Mouse (Mus musculus) gastrocnemius, postnatal 25 days (tissue): ENCODE measurements around the gene Prkcsh. TPM values are rescaled to one million over a fixed set of nuclear protein-coding genes. Genes with fewer than 3 reads are reported as not detected.

Source experiments
- DNase-seq: peaks from one replicate; pipeline ENCODE4 v3.0.0; 2022
- total RNA-seq, 2 experiments: library from RNA; stranded (reverse); gene quantifications; 1 replicate in 1 of 2; 2 replicates in 1 of 2; pipeline ENCODE4 v1.2.3; 2021

The Prkcsh gene
- total RNA-seq, 2 experiments from 2014 or later: 24.1 to 35.3 TPM

- no peak for DNase-seq
These were observed 14.8 kb upstream of the Prkcsh start for GRCm38 (mm10) chr9:21987592-21988342.

- no peak for DNase-seq
These were observed 14.0 kb upstream of the Prkcsh start for GRCm38 (mm10) chr9:21988421-21989101.

GRCm38 (mm10) chr9:21989230-21990110 lies 13.1 kb upstream of the Prkcsh start, which contains the start of gene Rgl3:
Rgl3 (minus strand) TSS chr9:21989446.
- DNase-seq: peak; percentile 40

- no peak for DNase-seq
These were observed 10.4 kb upstream of the Prkcsh start for GRCm38 (mm10) chr9:21992227-21992626.

GRCm38 (mm10) chr9:21996178-21996867 lies 6.3 kb upstream of the Prkcsh start:
- no peak for DNase-seq

GRCm38 (mm10) chr9:22000296-22000695 lies 2.3 kb upstream of the Prkcsh start:
- no peak for DNase-seq

- no peak for DNase-seq
These were observed 973 bp upstream of the Prkcsh start for GRCm38 (mm10) chr9:22001633-22002032.

- no peak for DNase-seq
These were observed 553 bp downstream of the Prkcsh start for GRCm38 (mm10) chr9:22003163-22003554.

GRCm38 (mm10) chr9:22004546-22004945 lies 1.9 kb downstream of the Prkcsh start:
- no peak for DNase-seq

GRCm38 (mm10) chr9:22011055-22011454 lies 8.4 kb downstream of the Prkcsh start:
- no peak for DNase-seq

- DNase-seq: no peak
These were observed 10.1 kb downstream of the Prkcsh start for GRCm38 (mm10) chr9:22012731-22013130.

GRCm38 (mm10) chr9:22016245-22016644 lies 13.6 kb downstream of the Prkcsh start:
- DNase-seq: no peak

GRCm38 (mm10) chr9:22017208-22017825 lies 14.7 kb downstream of the Prkcsh start:
- DNase-seq: no peak

- DNase-seq: no peak
These were observed 22.0 kb downstream of the Prkcsh start for GRCm38 (mm10) chr9:22024592-22024991.

GRCm38 (mm10) chr9:22028467-22028866 lies 25.9 kb downstream of the Prkcsh start:
- no peak for DNase-seq

- DNase-seq: no peak
These were observed 27.8 kb downstream of the Prkcsh start for GRCm38 (mm10) chr9:22030386-22030785.

GRCm38 (mm10) chr9:22035300-22036044 lies 32.9 kb downstream of the Prkcsh start:
- DNase-seq: no peak

- DNase-seq: no peak
These were observed 35.2 kb downstream of the Prkcsh start for GRCm38 (mm10) chr9:22037826-22038225.

GRCm38 (mm10) chr9:22041832-22042231 lies 39.2 kb downstream of the Prkcsh start:
- no peak for DNase-seq

GRCm38 (mm10) chr9:22047329-22047728 lies 44.7 kb downstream of the Prkcsh start:
- DNase-seq: no peak

GRCm38 (mm10) chr9:22049315-22049714 lies 46.7 kb downstream of the Prkcsh start:
- DNase-seq: no peak
